Mouse (Mus musculus): ENCODE measurements around the gene Ezh1. TPM values are rescaled to one million over a fixed set of nuclear protein-coding genes. Genes with fewer than 3 reads are reported as not detected.

Gene Ezh1
- polyA plus RNA-seq, 1 experiment, result 50.3 TPM

DNA sequence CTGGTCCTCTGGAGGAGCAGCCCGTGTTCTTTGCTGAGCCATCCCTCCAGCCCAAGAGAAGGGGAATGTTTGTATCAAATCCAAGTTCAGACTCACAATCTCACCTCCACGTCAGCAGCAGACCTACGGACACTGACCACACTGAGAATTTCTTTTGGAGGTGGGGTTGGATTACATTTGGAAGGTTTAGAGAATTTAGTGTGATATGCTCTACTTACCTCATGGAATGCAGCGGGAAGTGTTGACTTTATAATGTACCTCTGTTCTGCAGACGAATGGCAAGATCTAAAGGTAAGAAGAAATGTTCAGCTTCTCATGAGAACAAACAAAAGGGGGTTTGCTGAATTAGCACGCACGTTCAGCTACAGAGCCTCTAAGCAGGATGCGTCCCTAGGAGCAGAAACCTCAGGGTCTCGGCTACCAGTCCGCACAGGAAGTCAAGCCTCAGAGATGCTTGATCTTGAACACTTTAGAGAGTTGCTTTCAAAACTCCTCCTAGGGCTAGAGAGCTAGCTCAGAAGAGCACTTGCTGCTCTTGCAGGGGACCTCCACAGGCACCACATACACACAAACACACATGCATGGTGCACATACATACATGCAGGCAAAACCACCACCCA lies 7.7 kb downstream of the Ezh1 start:
- no peak for DNase-seq (ENCODE audit: extremely low spot score in 1 of 2, low spot score in 1 of 2)

DNA sequence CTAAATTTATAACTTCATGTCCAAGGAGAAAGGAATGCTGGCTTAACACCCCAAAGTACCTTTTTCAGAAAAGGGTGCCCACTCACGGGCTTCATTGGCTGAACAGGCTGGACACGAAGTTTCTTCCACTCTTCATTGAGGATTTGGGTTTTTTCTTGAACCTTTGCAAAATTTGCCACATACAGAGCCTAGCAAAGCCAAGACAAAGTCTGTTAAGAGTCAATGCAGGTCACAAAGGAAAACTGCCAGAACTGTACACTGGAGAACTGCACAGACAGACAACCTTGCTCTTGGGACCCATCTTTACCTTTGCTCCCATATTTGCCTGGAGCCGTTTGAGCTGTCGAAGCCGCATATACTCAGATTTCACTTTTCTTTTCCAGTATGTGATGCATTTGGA lies 9.3 kb downstream of the Ezh1 start:
- DNase-seq (ENCODE audit: extremely low spot score in 1 of 2, low spot score in 1 of 2), result no peak

DNA sequence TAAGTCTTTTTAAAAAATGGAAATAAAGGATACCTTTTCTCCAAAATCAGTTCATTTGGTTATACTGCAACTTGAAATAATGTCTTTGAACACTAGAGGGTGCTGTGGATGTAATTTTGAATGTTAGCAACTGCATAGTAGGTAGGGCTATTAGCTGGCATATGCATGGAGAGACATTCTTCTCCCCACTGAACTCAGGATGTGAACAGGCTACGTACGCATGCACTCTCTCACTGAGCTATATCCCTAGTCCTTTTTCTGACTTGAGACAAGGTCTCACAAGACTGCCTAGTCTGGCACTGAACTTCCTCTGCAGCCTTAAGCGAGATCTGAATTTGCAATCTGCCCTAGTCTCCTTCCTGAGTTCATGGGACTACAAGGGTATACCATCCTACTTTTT lies 14.3 kb downstream of the Ezh1 start:
- peak in 1 of 2 experiments; percentile 93 for DNase-seq (ENCODE audit: extremely low spot score in 1 of 2, low spot score in 1 of 2)

DNA sequence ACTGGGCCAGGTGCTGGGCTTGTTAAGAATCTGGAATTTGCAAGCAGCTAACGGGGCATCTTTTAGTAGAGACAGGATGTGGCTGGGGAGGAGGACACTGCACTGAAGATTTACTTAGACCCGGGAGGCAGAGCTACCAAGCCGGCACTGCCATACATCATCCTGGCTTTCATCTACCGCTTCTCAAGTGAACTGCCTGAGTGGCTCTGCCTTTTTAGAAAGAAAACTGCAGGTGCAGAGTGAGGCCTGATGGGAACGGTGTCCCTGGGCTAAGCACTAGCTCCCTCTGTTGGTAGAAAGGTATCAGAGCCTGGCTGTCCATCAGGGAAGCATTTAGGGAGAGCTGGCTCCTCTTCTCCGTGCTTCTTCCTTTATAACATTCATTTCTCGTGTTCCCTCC lies 25.3 kb downstream of the Ezh1 start:
- peak in 1 of 2 experiments; percentile 79 for DNase-seq (ENCODE audit: extremely low spot score in 1 of 2, low spot score in 1 of 2)

DNA sequence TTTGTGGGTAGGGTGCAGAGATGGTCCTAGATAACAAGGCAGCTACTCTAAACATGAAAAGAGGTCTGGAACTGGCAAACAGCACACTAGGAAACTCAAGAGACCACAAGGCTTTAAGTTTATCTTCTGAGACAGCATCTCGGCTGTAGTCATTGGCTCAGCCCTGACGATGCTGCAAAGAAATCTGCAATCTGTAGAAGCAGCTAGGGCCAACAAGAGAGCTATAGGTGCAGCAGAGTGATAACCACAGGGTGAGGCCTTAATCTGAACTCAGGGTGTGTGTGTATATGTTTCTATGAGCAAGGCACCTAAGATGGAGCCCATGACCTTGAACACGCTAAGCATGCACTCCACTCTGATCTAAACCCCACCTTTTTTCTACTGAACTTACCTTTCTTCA lies 26.7 kb downstream of the Ezh1 start:
- DNase-seq (ENCODE audit: extremely low spot score in 1 of 2, low spot score in 1 of 2), result no peak

DNA sequence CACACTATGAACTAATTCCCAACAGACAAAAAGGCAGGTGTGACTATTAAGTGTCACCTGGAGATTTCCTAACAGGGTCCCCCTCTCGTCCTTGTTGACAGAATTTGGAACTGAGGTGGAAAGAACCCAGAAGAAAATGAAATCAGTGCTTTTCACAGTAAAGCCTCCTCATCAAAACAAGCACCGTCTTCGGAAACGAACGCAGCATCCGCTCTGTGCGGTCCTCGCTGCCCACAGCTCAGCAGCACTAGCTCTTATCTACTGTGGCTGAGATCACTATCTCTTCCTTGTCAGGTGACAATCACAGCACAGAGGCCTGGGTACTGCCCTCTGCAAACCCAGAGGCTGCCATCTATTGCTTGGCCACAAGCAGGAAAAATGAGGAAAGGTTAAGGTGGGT lies 30.1 kb downstream of the Ezh1 start:
- no peak for DNase-seq (ENCODE audit: extremely low spot score in 1 of 2, low spot score in 1 of 2)

DNA sequence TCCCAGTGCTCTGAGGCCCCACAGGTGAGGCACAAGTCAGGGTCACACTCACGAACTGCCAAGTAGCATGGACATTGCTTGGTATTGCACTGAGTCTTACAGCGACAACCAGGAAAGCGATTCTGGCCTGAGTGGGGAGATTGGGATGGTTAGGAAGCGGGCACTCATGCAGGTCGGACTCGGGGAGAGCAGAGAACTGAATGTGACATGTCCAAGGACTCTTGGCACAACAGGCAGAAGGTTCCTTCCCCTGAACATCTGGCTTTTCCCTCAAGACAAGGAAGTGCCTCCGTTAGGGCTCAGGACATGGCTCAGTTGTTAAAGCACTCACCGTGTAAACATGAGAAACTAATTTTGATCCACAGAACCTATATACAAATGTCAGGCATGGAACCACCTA lies 30.7 kb downstream of the Ezh1 start:
- no peak for DNase-seq (ENCODE audit: extremely low spot score in 1 of 2, low spot score in 1 of 2)

DNA sequence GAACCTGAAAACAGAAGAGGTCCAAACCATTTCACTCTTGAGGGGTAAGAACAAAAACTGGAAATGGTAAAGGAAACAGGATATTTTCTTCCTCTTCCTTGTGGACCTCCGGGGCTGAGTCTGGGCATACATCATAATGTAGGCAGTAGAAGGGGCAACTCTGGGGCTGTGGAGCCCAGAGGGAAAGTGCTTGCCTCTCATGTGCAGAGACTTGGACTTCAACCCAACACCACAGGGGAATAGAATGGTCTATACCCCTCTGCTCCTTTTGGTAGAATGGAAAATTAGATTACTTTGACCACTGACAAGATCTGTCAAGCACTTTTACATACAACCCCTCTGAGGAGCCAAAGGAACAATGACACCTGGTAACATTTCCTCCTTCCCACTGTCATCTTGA lies 31.2 kb downstream of the Ezh1 start:
- no peak for DNase-seq (ENCODE audit: extremely low spot score in 1 of 2, low spot score in 1 of 2)

DNA sequence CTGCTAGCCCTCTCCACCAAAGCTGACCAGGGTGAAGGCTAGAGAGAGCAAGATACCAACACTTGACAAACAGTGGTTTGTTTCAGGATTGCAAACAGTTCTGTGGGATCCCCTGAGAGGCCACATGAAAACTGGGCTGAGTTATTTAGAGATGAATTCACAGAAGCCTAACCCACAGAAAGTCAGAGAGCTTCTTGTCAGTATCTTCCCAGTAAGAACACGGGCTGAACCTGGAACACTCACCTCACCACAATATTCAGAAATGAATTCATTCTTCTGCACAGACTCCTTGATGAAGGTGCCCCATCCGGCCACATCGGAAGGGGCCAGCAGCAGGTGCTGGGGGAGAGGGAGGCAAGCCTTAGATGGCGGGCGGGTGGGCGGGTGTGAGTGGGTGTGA lies 31.6 kb downstream of the Ezh1 start:
- no peak for DNase-seq (ENCODE audit: extremely low spot score in 1 of 2, low spot score in 1 of 2)

DNA sequence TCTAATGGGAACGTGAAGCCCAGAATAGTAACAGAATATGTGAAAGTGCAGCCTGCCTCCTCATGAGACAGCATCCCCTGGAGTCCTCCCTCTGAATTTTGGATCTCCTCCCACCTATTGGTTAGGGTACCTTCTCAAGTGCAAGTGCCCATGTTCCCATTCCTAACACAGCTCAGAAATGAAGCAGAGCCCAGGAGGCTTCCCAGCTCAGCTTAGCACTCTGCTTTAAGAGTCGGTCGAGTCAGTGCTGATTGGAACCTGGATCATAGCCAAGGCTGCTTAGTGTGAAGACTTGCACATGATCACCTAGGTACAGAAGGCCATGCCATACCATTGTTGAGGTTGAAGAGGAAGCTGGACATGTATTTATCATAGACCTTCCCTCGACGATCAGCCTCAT lies 32.1 kb downstream of the Ezh1 start:
- no peak for DNase-seq (ENCODE audit: extremely low spot score in 1 of 2, low spot score in 1 of 2)

DNA sequence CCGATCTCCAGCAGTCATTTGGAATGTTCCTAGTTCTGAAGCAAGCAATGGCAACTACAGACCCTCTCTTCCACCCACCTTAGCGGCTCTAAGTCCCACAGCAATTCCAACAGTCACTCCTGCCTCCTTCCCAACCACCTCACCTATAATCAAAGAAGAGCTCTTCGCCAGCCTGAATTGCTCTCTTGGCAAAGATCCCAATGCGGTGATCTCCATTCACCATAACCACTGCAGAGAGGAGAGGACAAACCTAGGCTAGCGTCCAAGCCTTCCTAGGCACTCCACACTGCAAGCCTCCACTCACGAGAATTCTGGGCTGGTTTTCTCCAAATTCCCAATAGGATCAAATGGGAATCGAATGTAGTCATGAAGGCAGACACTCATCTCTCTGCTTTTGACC lies 33.2 kb downstream of the Ezh1 start:
- DNase-seq (ENCODE audit: extremely low spot score in 1 of 2, low spot score in 1 of 2), result no peak

DNA sequence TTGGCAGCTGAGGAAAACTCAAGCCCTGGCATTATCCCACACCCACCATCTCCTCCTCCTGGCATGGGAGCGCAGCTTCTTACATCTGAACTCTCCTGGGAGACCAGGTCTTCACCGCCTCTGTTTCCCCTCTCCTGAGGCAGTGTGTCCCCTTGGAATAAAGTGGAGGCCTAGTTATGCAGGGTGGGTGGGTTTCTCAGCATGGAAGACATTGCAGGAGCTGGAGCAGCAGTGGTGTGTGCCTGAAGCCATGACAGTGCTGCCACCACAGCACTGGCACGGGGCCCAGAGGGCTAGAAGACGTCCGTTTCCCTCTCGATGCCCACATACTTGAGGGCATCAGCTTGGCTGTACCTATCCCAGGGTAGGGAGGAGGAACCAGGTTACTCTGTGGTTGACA lies 33.6 kb downstream of the Ezh1 start:
- DNase-seq (ENCODE audit: extremely low spot score in 1 of 2, low spot score in 1 of 2), result no peak

DNA sequence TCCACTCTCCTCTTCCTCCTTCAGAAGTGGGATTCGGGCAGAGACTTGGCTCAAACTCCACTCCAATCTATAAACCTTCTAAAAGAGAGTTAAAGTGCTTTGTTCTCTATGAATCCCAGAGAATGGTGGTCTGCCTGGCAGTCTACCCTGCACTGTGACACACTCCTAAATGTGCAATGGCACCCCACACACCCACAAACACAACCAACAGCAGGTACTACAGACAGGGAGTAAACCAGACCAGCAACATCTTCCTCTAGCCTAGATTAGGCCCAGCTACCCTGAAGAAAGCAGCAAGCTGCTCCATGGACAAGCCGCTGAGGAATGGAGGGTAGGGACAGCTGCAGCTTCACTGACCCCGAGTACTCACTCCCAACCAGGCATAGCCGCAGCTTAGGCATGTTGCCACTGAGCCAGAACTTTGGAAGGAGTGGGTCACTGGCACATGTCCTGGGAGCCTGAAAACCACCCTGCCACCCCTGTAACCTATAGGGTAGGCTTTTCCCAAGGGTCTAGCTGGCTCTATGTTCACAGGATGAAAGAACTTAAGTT lies 34.3 kb downstream of the Ezh1 start:
- no peak for DNase-seq (ENCODE audit: extremely low spot score in 1 of 2, low spot score in 1 of 2)

DNA sequence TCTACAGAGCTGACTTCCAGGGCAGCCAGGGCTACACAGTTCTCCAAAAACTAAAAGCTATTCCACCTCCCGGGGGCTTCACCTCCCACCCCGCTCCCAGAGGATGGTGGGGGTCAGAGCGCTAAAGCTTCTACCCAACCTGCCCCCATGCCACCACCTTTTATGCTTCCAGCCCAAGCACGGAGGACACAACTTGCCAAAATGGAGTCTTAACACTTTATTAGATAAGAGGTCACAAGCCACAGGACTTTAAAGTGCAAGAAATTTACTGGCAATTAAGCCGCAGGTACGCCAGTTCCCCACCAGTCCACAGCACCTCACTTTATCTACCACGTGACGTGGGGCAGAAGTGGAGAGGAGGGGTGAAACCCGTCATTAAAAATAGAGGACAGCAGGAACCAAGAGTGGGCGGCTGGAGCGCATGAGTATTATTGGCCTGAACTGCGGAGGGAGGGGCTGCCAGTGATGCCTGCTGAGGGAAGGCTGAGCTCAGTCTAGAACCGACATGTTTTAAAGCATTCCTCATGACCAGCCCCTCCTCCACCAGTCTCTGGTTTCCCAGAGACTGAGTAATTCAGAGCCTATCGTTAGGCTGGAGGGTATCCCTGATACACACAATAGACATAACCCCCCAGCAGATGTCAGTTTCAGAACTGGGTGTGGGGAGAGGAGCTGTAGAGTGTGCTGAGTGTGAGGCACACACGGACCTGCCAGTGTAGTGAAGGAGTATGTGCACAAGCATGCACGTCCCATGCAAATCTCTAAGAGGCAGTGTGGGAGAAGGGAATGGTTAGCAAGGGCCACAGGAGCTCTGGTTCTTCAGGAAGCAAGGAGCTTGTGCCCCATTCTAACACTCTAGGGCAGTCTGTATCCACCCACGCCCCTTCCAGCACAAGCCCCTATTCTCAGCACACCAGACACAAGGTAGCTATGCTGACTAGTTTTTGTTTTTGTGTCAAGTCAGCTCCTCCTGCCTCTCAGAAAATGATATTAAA lies 35.1 kb downstream of the Ezh1 start:
- DNase-seq (ENCODE audit: extremely low spot score in 1 of 2, low spot score in 1 of 2), result no peak

DNA sequence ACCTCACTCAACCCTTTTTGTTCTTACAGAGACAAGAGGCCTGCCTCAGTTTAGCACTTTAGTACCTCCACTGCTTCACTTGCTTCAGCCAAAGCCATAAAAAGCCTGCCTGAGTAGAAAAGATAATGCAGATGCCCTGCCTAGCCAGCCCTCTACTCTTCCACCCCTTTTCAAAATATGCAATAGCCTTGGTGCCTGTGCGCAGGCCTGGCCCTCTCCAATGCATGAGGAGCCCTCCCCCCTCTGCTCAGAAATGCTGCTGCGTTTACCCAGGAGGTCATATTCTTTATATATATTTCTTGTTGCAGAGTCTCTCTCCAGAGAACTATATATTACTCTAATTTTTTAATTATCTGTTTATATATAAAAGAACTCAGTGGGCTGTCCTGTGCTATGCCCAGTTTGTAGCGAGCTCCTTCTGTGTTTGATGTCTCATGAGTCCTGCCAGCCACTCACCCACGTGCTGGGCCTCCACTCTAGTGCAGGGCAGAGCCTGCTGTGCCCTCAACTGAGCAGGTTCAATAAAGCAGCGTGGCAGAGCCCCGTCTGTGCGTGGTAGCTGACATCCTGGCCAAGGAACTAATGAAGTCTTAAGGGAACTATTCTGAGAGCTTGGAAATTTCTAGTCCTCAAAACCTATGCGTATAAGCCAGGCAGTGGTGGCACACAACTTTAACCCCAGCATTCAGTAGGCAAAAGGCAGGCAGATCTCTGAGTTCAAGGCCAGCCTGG lies 35.9 kb downstream of the Ezh1 start:
- no peak for DNase-seq (ENCODE audit: extremely low spot score in 1 of 2, low spot score in 1 of 2)

DNA sequence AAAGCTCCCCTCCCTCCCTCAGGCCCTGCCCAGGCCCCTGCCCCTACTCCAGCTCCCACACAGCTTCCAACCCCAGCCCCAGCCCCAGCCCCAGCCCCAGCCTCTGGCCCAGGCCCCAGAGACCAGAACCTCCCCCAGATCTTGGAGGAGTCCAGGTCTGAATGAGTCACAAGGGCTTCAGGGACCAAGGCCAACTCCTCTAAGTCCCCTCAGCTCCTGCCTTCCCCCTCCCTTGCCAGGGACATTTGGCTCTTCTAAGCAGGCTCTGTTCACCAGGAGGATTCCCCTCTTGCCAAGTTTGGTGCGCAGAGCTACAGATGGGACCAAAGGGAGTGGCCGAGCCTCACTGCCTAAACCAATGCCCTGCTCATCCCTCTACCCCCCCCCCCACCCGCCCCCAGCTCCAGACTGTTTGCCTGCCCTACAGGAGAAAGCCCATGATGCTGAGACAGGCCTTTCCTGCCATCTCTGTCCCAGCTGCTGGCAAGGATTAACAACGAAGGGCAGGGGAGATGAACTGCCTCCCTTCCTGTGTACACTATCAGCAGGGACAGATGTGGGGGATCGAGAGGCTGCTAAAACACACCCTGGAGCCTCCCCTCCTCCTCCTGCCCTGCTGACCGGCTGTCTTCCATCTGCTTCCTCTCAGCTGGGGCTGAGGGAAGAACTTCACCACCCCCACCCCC lies 36.6 kb downstream of the Ezh1 start:
- DNase-seq (ENCODE audit: extremely low spot score in 1 of 2, low spot score in 1 of 2), result peak in 1 of 2 experiments; percentile 66

DNA sequence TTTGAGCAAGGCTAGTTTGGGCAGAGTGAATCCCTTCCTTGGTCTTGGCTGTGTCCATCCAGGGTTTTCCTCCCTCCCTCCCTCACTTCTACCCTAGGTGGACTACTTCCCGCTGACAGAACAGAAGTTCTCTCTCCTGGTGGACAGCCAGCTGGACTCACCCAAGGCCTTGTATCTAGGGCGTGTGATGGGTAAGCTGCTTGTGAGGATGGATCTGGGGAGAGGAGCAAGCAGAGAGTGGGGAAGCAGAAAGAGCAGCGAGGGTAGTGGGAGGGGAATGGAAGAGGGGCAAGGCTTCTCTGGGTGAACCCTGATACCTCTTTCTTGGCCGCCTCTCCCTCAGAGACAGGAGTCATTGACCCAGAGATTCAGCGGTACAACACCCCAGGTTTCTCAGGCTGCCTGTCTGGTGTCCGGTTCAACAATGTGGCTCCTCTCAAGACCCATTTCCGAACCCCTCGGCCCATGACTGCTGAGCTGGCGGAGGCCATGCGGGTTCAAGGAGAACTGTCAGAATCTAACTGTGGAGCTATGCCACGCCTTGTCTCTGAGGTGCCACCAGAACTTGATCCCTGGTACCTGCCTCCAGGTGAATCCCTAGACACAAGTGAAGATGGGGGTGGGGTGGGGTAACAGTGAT lies 38.0 kb downstream of the Ezh1 start:
- DNase-seq (ENCODE audit: extremely low spot score in 1 of 2, low spot score in 1 of 2), result no peak

DNA sequence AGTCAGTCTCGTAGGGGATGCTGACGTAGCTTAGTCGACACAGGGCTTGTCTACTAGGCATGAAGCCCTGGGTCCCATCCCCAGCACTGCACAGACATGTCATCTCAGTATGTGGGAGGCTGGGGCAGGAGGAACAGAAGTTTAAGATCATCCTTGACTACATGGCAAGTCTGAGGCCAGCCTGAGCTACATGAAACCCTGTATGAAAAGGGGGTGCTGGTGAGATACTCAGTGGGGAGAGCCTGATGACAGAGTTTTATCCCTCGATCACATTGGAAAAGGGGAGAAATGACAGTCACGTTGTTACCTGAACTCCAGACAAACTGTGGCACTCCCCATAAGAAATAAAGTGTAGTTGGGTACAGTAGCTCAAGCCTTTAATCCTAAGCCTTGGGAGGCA lies 38.7 kb downstream of the Ezh1 start:
- DNase-seq (ENCODE audit: extremely low spot score in 1 of 2, low spot score in 1 of 2), result no peak

DNA sequence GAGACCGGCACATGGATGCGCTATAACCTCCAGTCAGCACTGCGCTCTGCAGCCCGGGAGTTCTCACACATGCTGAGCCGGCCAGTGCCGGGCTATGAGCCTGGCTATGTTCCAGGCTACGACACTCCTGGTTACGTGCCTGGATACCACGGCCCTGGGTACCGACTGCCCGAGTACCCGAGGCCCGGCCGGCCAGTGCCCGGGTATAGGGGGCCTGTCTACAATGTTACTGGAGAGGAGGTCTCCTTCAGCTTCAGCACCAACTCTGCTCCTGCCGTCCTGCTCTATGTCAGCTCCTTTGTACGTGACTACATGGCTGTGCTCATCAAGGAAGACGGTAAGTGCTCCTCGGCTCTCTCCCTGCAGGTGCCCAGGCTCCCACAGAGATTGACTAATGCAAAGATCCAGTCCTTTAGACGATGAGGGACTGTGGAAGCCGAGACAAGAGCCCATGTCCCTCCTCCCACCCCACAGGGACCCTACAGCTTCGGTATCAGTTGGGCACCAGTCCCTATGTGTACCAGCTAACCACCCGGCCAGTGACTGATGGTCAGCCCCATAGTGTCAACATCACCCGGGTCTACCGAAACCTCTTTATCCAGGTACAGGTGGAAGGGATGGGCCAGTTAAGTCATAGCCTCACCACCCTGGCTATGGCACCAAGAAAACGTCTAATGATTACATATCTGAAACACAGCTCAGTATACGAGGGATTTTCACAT lies 39.6 kb downstream of the Ezh1 start:
- no peak for DNase-seq (ENCODE audit: extremely low spot score in 1 of 2, low spot score in 1 of 2)
